In genomic region chr19:42157493-42158237, GRCm38 (mm10) we compare ENCODE assay signal across 11 mouse cellular contexts. TPM values are rescaled to one million over a fixed set of nuclear protein-coding genes. Genes with fewer than 3 reads are reported as not detected.
DNase-seq lines count a peak whose midpoint lies in the region; ATAC-seq lines count a peak whose summit lies in the region.
"Had no signal": no experiment of that assay in that cellular context is flagged by ENCODE, and none has a peak within 500 bp of the region (broad histone marks: within the 10 kb centered on the region; RNA-seq: fewer than 3 reads in every experiment).

No protein-coding gene starts in this region.

- H3K27me3 ChIP-seq in intestine, embryonic 16.5 days (replicated peaks; ENCODE audit: control insufficient read depth, insufficient read depth, low read length) = no peaks in the 10 kb centered on the region
- no peaks in the 10 kb centered on the region for H3K27me3 ChIP-seq in intestine, embryonic 15.5 days (replicated peaks)
- H3K27me3 ChIP-seq in liver, embryonic 15.5 days = peaks cover 8% of the 10 kb centered on the region; the same call in 1 of the 2 replicates
- no peaks in the 10 kb centered on the region for H3K27me3 ChIP-seq in forebrain, embryonic 15.5 days

- DNase-seq in thymus, postnatal 0 days (ENCODE audit: low spot score) = peak; percentile 25
- DNase-seq in thymus, adult 18-20 months = no peak
- DNase-seq in cerebellum, postnatal 36 days = no peak
- DNase-seq: embryo, embryonic 11 days had no signal

- H3K4me2 ChIP-seq in intestine, embryonic 16.5 days (ENCODE audit: low read depth, low read length) = no peak overlapping the region
- no peak overlapping the region for H3K4me2 ChIP-seq in intestine, embryonic 15.5 days (replicated peaks)
- 0 out of 2 replicates have a peak overlapping the region, but pooled peaks have one; percentile 45 for H3K4me2 ChIP-seq in liver, embryonic 15.5 days
- H3K4me2 ChIP-seq in forebrain, embryonic 15.5 days (replicated peaks) = no peak overlapping the region

- peaks cover 7% of the 10 kb centered on the region for H3K4me1 ChIP-seq in intestine, embryonic 16.5 days (ENCODE audit: control insufficient read depth, insufficient read depth, low read length)
- H3K4me1 ChIP-seq in intestine, embryonic 15.5 days (replicated peaks) = no peaks in the 10 kb centered on the region; the same call in 1 of the 2 replicates
- peaks cover 18% of the 10 kb centered on the region for H3K4me1 ChIP-seq in liver, embryonic 15.5 days (replicated peaks)
- H3K4me1 ChIP-seq in forebrain, embryonic 15.5 days = no peaks in the 10 kb centered on the region

- no peak overlapping the region for H3K4me3 ChIP-seq in intestine, embryonic 16.5 days (ENCODE audit: low read length)
- H3K4me3 ChIP-seq in intestine, embryonic 15.5 days (replicated peaks) = no peak overlapping the region
- no peak overlapping the region for H3K4me3 ChIP-seq in liver, embryonic 15.5 days (replicated peaks)
- H3K4me3 ChIP-seq in forebrain, embryonic 15.5 days = no peak overlapping the region

- H3K27ac ChIP-seq in intestine, embryonic 16.5 days (ENCODE audit: low read length) = no peak overlapping the region
- H3K27ac ChIP-seq in intestine, embryonic 15.5 days = no peak overlapping the region
- H3K27ac ChIP-seq in liver, embryonic 15.5 days (replicated peaks) = 0 out of 2 replicates have a peak overlapping the region, but pooled peaks have one; percentile 45
- no peak overlapping the region for H3K27ac ChIP-seq in forebrain, embryonic 15.5 days (replicated peaks)

- 0 out of 2 replicates have a peak overlapping the region, but pooled peaks have one; percentile 33 for H3K9ac ChIP-seq in intestine, embryonic 16.5 days (ENCODE audit: low read depth, low read length)
- no peak overlapping the region for H3K9ac ChIP-seq in intestine, embryonic 15.5 days
- no peak overlapping the region for H3K9ac ChIP-seq in liver, embryonic 15.5 days
- no peak overlapping the region for H3K9ac ChIP-seq in forebrain, embryonic 15.5 days (replicated peaks)

- no peak for ATAC-seq in intestine, embryonic 16.5 days
- ATAC-seq in intestine, embryonic 15.5 days = no peak
- ATAC-seq in liver, embryonic 15.5 days (ENCODE audit: insufficient read depth) = no peak
- ATAC-seq in forebrain, embryonic 15.5 days (replicated peaks) = no peak
- no peak for ATAC-seq in CD4-positive, CD25-positive, alpha-beta regulatory T cell, adult 4 months
- ATAC-seq: activated CD4-positive, CD25-positive, alpha-beta regulatory T cell, adult 4 months; forebrain, embryonic 16.5 days had no signal

- H3K36me3 ChIP-seq in intestine, embryonic 16.5 days (ENCODE audit: control insufficient read depth, insufficient read depth, low read length) = no peaks in the 10 kb centered on the region
- H3K36me3 ChIP-seq in intestine, embryonic 15.5 days = no peaks in the 10 kb centered on the region
- no peaks in the 10 kb centered on the region for H3K36me3 ChIP-seq in liver, embryonic 15.5 days (replicated peaks)
- H3K36me3 ChIP-seq in forebrain, embryonic 15.5 days = no peaks in the 10 kb centered on the region

- H3K9me3 ChIP-seq in intestine, embryonic 16.5 days (ENCODE audit: control insufficient read depth, low read length) = no peaks in the 10 kb centered on the region
- H3K9me3 ChIP-seq in intestine, embryonic 15.5 days = no peaks in the 10 kb centered on the region
- no peaks in the 10 kb centered on the region for H3K9me3 ChIP-seq in liver, embryonic 15.5 days (replicated peaks)
- H3K9me3 ChIP-seq in forebrain, embryonic 15.5 days = no peaks in the 10 kb centered on the region

- 57% methylated on average over 12 of the region's 12 CpGs for WGBS in intestine, embryonic 16.5 days
- WGBS in intestine, embryonic 15.5 days = 55% methylated on average over 12 of the region's 12 CpGs
- WGBS in liver, embryonic 15.5 days (ENCODE audit: insufficient replicate concordance) = 35% methylated on average over 12 of the region's 12 CpGs
- 69% methylated on average over 12 of the region's 12 CpGs for WGBS in forebrain, embryonic 15.5 days

RNA-seq across cellular contexts. Expression of gene Zfyve27, which starts 6.1 kb away (rescaled TPM):
- polyA plus RNA-seq in intestine, embryonic 16.5 days (2015; fragmentation: Nextera tagmentation; extraction: Ambion mirVana) = 19.0 and 20.6 TPM in 2 replicates
- 20.6 and 21.5 TPM in 2 replicates for polyA plus RNA-seq in intestine, embryonic 15.5 days (2015; fragmentation: Nextera tagmentation; extraction: Ambion mirVana)
- 26.7 and 31.4 TPM in 2 replicates for polyA plus RNA-seq in thymus, postnatal 0 days (2015; fragmentation: Nextera tagmentation; extraction: Ambion mirVana)
- polyA plus RNA-seq in liver, embryonic 15.5 days (2015; fragmentation: Nextera tagmentation; extraction: Ambion mirVana) = 8.8 and 10.1 TPM in 2 replicates
- 64.1 and 64.8 TPM in 2 replicates for polyA plus RNA-seq in forebrain, embryonic 15.5 days (2015; fragmentation: Nextera tagmentation; extraction: Ambion mirVana)
- polyA plus RNA-seq in CD4-positive, CD25-positive, alpha-beta regulatory T cell, adult 4 months (2017; shearing (Covaris generic)) = 10 to 100 TPM; 19.5 to 21.0 TPM

RNA-seq across cellular contexts. Expression of gene Marveld1, which starts 10.5 kb away (rescaled TPM):
- 4.4 and 4.6 TPM in 2 replicates for polyA plus RNA-seq in intestine, embryonic 16.5 days (2015; fragmentation: Nextera tagmentation; extraction: Ambion mirVana)
- polyA plus RNA-seq in intestine, embryonic 15.5 days (2015; fragmentation: Nextera tagmentation; extraction: Ambion mirVana) = 9.4 and 12.3 TPM in 2 replicates
- 3.4 and 5.3 TPM in 2 replicates for polyA plus RNA-seq in thymus, postnatal 0 days (2015; fragmentation: Nextera tagmentation; extraction: Ambion mirVana)
- 3.2 and 4.7 TPM in 2 replicates for polyA plus RNA-seq in liver, embryonic 15.5 days (2015; fragmentation: Nextera tagmentation; extraction: Ambion mirVana)
- polyA plus RNA-seq in forebrain, embryonic 15.5 days (2015; fragmentation: Nextera tagmentation; extraction: Ambion mirVana) = 1.7 and 2.6 TPM in 2 replicates
- polyA plus RNA-seq in CD4-positive, CD25-positive, alpha-beta regulatory T cell, adult 4 months (2017; shearing (Covaris generic)) = 1 to 10 TPM; 6.8 to 7.5 TPM

RNA-seq across cellular contexts. Expression of gene Avpi1, which starts 28.8 kb away (rescaled TPM):
- 41.5 and 43.8 TPM in 2 replicates for polyA plus RNA-seq in intestine, embryonic 16.5 days (2015; fragmentation: Nextera tagmentation; extraction: Ambion mirVana)
- 36.4 and 40.7 TPM in 2 replicates for polyA plus RNA-seq in intestine, embryonic 15.5 days (2015; fragmentation: Nextera tagmentation; extraction: Ambion mirVana)
- polyA plus RNA-seq in thymus, postnatal 0 days (2015; fragmentation: Nextera tagmentation; extraction: Ambion mirVana) = 20.6 and 21.3 TPM in 2 replicates
- polyA plus RNA-seq in liver, embryonic 15.5 days (2015; fragmentation: Nextera tagmentation; extraction: Ambion mirVana) = 19.9 and 25.0 TPM in 2 replicates
- polyA plus RNA-seq in forebrain, embryonic 15.5 days (2015; fragmentation: Nextera tagmentation; extraction: Ambion mirVana) = 7.2 and 8.1 TPM in 2 replicates
- polyA plus RNA-seq in CD4-positive, CD25-positive, alpha-beta regulatory T cell, adult 4 months (2017; shearing (Covaris generic)) = 1 to 10 TPM; 4.5 to 7.2 TPM

RNA-seq across cellular contexts. Expression of gene Sfrp5, which starts 44.4 kb away (rescaled TPM):
- 3.5 and 8.3 TPM in 2 replicates for polyA plus RNA-seq in intestine, embryonic 16.5 days (2015; fragmentation: Nextera tagmentation; extraction: Ambion mirVana)
- 9.2 and 14.0 TPM in 2 replicates for polyA plus RNA-seq in intestine, embryonic 15.5 days (2015; fragmentation: Nextera tagmentation; extraction: Ambion mirVana)
- 0.36 and 0.49 TPM in 2 replicates for polyA plus RNA-seq in thymus, postnatal 0 days (2015; fragmentation: Nextera tagmentation; extraction: Ambion mirVana)
- polyA plus RNA-seq in liver, embryonic 15.5 days (2015; fragmentation: Nextera tagmentation; extraction: Ambion mirVana) = 0.12 TPM in 1 of 2 replicates, not detected in the other
- polyA plus RNA-seq in forebrain, embryonic 15.5 days (2015; fragmentation: Nextera tagmentation; extraction: Ambion mirVana) = 0.54 and 0.78 TPM in 2 replicates
- not detected for polyA plus RNA-seq in CD4-positive, CD25-positive, alpha-beta regulatory T cell, adult 4 months (2017; shearing (Covaris generic))
- polyA plus RNA-seq: activated CD4-positive, CD25-positive, alpha-beta regulatory T cell, adult 4 months had no signal
